Mouse (Mus musculus) ovary, postnatal 14 days (tissue): ENCODE data around the gene Aurka.
A peak's percentile ranks its signal among the peaks of the same experiment; 100 is the strongest.

Experiments used
- DNase-seq: peaks from one replicate; pipeline ENCODE4 v3.0.0; 2022; ENCODE audit warnings: low spot score

Aurka gene

GRCm38 (mm10) chr2:172381341-172381740, 11.0 kb upstream of the Aurka start:
- DNase-seq: no peak

DNA sequence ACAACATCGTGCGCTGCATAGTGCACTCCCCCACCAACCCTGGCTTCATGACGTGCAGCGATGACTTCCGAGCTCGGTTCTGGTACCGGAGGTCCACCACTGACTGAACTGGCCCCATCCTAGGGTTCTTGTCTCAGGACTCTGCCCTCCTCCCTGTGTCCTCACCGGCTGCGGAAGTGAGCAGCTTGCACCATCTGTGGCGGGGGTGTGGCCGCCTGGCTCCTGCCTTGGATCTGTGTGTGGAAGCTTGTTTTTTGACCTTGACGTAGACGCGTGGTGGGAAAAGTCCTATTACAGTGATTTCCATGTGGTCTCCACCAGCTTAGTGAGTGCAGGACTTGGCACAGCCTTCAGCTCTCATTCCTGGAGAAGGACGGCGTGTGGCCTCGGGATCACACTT, 10.2 kb upstream of the Aurka start:
- no peak for DNase-seq

- peak; percentile 21 for DNase-seq
Observed at GRCm38 (mm10) chr2:172378332-172378731, 8.0 kb upstream of the Aurka start.

DNA sequence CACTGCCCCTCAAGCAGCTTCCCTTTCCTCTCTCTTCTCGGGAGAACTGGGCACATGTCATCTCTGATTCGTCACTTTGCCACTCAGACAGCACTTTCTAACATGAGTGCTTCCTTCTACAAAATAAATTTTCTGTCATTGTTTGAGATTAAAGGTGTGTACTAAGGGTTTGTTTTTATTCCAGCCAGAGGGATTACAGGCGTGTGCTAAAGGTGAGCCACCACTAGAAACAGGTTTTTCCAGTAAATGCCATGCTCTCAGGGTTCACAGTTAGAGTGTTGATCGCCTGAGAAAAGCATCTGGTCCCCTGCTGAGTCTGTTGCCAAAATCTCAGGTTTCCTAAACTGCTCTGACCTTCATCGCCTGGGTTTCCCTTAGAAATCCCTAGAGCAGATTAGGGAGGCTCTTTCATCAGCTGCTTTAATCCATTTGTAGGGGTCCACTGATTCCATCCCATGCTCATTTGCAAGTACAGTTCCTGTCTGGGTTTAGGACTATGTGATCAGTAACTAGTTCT, 6.7 kb upstream of the Aurka start:
- DNase-seq: no peak

DNA sequence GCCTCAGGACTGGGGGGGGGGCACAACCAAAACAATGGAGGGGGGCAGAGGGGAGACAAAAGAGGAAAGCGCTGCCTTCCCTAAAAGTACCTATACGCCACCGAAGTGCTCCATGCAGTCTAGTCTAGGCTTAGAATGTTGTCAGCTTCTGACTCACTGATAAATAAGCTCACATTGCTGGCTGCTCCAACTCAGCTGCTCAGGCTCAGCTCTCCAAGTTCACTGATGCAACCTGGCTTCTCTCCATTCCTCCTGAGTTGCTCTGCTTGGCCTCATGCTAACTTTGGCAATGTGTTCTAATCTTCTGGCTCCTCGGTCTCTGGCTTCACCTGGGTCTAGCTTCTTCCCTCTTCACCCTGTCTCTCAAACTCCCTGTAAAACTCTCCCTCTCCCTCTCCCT, 6.2 kb upstream of the Aurka start:
- DNase-seq: no peak

DNA sequence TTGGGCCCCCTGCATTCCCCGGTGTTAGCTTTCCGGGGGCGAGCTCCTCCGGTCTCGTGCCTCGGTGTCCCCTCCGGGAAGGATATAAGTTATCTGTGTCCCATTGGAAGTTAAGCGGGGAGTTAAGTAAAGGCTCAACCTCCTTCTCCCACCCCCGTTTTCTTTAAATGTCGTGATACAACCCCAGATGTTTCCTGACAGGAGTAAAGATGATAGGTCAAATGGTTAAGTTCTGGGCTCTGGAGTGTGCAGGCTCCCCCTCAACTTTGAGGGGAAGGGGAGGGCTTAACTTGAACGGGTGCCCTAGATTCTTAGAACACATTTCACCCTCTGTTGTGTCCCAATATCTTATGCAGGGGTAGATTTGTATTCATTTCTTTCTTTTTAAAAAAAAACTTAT, 923 bp upstream of the Aurka start:
- DNase-seq: no peak

- DNase-seq: no peak
Observed at GRCm38 (mm10) chr2:172363176-172363575, 7.2 kb downstream of the Aurka start.

GRCm38 (mm10) chr2:172355833-172356232, 14.5 kb downstream of the Aurka start:
- DNase-seq: no peak

GRCm38 (mm10) chr2:172354761-172355160, 15.6 kb downstream of the Aurka start:
- no peak for DNase-seq

DNA sequence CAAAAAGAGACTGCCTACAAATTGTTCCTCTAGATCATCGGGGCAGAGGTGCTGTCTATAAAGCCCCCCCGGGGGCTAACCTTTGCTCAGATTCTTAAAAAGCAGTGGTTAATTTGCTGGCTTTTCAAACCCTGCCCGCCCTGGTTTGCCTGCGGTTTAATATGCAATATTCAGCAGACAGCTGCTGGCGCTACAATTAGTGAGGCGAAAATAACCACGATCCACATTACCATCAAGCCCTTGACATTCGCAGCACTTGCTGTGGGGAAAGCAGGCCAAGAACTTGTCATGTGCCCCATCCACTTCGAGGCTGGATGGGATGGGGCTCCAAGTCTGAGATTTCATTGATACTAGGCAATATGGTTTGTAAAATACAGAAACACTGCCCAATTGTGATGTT, 17.1 kb downstream of the Aurka start:
- no peak for DNase-seq

GRCm38 (mm10) chr2:172350773-172351172, 19.6 kb downstream of the Aurka start:
- no peak for DNase-seq

DNA sequence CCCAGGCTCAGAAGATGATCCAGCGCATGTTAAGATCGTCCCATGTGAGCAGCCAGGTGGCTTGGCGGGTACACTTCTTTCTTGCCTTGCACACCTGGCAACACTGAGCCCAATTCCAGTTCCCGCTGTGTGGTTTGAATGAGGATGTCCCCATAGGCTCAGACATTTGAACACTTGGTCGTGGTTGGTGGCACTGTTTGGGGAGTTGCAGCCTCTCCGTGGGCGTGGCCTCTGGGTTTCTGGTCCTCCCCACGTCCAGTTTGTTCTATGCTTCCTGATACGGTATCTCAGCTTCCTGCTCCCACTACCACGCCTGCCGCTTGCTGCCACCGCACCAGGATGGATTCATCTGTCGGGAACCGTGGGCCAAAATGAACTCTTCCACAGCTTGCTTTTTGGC, 20.6 kb downstream of the Aurka start:
- no peak for DNase-seq

DNA sequence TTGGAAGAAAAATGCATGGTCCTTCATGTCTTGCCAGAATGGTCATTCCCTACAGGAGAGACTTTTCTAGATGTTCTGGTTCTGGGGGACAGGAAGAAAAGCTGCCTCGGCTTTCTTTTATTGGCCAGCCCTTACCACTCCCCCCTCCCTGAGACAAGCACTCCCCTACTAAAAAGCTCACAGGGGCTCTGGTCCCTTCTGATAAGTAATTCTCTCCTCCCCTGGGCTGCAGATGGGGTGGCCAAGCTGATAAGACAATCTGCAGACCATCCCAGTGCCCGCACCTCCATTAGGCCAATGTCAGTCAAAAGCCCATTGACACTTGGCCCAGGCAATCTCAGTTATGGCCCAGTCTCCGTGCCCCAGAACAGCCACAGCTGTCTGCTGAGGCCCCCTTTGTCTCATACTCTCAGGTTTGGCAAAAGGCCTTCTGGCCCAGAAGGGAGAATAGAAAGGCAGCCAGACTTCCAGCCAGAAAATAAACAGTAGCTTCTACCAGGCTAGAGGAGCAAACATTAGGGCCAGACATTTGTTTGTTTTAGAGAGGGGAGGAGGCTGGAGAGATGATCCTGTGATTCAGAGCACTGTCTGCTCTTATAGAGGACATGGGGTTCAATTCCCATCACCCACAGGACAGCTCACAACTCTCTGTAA, 21.9 kb downstream of the Aurka start:
- no peak for DNase-seq

GRCm38 (mm10) chr2:172346933-172347611, 23.3 kb downstream of the Aurka start:
- no peak for DNase-seq

DNA sequence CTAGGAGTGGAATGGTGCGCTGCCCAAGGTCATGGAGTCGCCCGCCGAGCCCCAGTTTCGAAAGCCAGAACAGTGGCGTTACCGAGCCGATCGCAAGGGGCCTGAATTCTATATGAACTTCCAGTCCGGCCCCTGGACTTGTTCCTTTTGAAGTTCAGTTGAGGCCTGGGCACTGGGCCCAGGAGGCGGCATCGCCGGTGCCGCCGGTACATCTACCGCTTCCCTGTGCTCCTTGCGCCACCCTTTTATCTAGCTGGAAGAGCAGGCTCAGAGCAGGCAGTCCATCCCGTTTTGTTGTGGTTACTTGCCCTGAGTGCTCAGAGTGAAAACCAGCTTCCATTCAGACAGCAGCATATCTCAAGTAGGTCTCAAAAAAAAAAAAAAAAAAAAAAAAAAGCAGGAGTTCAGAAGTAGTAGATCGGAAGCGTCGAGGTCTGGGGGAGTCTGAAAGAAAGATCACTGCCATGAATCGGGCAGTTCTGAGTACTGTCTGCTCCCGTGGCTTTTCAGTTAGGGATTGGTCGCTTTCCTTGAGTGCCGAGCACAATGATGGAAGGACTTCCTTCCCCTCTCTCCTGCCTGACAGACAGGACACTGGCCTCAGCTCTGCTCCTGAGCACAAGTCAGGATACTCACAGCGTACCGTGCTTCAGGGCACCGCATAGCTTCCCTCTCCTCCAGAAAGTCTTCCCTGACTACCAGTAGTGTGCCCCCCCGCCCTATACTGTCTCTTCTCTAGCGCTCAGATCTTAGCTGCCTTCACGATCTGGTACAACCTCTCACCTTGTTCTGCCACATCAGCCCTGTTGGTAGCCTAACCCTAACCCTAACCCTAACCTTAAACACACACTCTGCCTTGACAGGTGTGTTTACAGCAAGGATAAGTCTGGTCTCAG, 24.1 kb downstream of the Aurka start:
- no peak for DNase-seq

DNA sequence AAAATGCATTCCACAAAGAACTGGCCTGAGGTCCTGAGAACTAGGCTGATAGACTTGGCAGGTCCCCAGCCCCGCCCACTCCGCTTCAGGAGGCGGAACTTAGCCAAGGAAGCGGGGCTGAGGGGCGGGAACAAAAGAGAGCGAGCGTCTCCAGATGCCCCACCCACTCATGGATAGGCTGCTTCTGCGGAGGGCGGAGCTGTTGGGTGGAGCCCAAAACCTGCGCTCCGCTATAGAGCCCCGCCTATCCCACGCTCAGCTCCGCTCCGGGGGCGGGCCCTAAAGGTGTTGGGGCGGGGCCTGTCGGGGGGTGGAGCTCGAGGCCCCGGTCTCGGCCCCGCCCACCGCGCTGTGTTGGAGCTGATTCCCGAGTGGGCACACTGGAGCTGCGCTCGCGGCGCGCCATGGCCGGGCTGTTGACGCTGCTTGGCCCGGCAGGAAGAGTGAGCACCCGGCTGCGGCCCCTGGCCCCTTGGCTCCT, 25.0 kb downstream of the Aurka start, which contains the start of gene Fam210b:
Gene Fam210b, plus strand, starts transcription at position 308 of the 481 bp plus-strand sequence.
- DNase-seq: peak; percentile 92

DNA sequence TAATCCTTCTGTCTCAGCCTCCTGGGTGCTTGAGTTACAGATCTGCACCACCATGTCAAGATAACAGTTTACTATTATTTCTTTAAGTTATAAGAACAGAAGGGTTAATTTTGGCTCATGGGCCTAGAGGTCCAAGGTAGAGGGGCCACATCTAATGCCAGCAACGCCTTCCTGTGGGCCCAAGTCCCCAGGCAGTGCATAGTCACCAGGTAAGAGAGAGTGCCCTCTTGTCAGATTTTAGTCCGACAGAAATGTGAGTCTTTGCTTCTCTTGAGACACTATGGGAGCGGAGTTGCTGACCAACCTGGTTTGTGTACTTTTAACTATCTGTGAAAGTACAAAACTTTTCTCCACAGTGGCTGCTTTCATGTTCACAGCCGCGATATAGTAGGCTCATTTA, 25.7 kb downstream of the Aurka start:
- no peak for DNase-seq

DNA sequence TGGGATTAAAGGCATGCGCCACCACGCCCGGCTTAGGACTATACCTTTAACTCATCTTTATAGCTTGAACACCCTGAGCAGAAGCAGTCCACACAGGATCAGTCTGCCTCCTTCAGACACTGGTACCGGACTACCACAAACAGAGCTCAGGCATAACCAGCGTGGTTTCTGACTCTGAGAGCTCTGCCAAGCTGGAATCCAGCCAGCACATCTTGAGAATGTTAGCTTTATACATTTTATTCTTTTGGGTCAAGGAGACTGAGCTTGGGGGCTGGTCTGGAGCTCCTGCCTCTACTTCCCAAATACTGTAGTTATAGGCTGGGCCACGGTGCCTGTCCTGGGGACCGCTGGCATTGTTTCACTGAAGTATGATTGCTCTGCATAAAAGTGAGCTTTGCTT, 26.6 kb downstream of the Aurka start:
- DNase-seq: no peak

GRCm38 (mm10) chr2:172341606-172342005, 28.7 kb downstream of the Aurka start:
- DNase-seq: no peak

GRCm38 (mm10) chr2:172340936-172341335, 29.4 kb downstream of the Aurka start:
- DNase-seq: no peak

GRCm38 (mm10) chr2:172338206-172338942, 32.0 kb downstream of the Aurka start:
- DNase-seq: no peak

GRCm38 (mm10) chr2:172329179-172329578, 41.2 kb downstream of the Aurka start:
- DNase-seq: peak; percentile 41
